Mouse (Mus musculus): Measurements from ENCODE around the gene Zfp872.
A peak's percentile ranks its signal among the peaks of the same experiment; 100 is the strongest.
"Not testable (repeated sequence)": the region's sequence is repeated elsewhere in the genome, so short reads cannot be mapped to it uniquely, and the experiment has no call there.

The Zfp872 gene

DNA sequence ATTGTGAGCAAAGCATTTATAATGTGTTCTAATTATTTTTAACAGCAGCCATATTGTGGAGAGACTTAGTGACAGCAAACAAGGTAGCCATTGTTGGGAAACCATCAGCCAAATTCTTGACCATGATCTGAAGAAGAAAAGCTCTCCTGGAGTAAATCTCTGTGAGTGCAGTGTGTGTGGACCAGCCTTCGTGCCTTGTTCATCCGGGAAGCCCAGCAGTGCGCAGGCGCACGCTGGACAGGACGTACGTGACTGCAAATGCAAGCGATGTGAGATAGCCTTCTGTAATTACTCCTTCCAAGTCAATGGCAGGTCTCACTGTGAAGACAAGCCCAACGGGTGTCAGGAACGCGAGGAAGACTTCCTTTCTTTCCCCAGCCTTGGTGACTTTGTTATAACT is 18.6 kb upstream of the Zfp872 start:
- DNase-seq (ENCODE audit: low read depth, low spot score): no peak

DNA sequence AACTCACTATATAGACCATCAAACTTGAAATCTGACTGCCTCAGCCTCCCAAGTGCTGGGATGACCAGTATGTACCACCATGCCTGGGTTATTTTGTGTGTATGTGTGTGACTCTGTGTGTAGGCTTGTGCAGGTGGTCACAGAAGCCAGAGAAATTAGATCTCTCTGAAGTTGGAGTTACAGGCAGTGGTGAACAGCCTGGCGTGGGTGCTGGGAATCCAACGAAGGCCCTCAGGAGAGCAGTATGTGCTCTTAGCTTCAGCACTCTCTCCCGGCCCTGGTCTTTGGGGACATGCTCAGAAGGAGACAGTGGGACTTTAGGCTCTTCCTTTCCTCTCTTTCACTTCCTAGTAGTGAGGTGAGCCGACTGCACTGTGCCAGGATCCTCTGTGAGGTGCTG is 15.6 kb upstream of the Zfp872 start:
- no peak for DNase-seq (ENCODE audit: low read depth, low spot score)

DNA sequence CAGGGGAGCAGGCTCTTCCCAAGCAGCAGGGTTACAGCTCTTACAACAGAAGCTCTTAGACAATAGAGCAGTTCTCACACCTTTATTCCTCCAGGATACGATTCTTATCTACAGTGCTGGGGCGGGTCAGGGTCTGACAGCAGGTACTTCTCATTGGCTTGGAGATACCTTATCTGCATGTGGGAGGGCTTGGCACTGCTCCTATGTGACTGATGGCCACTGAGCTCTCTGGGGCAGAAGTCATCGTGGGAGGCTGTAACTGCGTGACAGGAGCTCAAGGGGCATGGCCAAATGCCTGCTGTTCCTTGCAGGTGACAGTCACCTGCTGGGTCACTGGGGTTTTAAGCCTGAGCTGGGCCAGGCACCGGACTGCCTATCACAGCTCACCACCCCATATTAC is 8.5 kb downstream of the Zfp872 start:
- DNase-seq (ENCODE audit: low read depth, low spot score): no peak

DNA sequence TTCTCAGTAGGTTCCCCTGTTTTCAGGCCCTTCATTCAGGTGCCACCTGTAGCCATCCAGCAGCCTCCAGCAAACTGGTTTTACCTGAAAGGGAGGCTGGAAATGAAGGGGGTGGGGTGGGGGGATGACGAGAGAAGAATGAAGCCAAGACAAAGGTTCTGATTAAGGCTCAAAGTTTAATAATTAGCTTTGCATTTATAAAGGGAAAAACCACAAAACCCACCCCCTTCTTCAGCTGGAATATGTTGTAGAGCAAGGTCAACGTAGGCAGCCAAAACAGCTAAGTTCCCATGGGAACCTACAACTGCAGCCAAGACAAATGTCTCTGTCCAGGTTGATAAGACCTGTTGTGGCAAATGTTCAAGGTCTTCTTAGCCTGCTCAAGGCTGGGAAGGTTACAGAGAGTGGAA is 25.9 kb downstream of the Zfp872 start:
- no peak for DNase-seq (ENCODE audit: low read depth, low spot score)

DNA sequence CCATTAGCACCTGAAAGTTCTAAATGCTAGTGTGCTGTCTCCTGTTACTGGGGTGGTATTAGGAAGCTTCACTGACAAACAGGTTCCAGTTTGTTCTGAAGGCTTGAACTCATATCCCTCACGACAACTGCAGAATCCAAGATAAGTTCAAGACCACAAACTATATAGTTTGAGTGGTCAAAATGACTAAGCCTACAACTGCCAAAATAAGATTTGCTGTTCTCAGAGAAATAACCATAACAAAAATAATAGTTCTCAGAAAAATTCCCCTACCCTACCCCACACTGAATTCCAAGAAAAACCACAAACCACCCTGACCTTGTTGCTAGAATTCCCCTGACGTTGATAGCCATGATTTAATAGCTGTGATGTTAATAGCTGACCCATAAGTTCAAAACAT is 26.7 kb downstream of the Zfp872 start:
- peak; percentile 49 for DNase-seq (ENCODE audit: low read depth, low spot score)

DNA sequence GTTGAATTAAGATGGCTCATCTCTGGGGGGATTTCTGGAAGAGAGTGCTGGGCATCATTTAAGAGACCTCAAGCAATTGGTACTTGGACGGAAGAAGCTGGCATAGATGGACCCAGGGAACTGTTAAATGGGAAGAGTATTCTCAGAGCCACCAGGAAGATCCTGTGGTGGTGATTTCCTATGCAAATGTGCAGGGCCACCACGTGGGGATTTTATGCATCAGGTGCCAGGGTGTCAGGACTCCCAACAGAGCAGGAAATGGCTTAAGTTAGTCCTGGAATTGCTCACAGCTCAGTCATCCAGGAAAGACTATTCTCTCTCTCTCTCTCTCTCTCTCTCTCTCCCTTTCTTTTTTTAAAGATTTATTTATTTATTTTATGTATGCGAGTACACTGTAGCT is 28.8 kb downstream of the Zfp872 start:
- no peak for DNase-seq (ENCODE audit: low read depth, low spot score)

DNA sequence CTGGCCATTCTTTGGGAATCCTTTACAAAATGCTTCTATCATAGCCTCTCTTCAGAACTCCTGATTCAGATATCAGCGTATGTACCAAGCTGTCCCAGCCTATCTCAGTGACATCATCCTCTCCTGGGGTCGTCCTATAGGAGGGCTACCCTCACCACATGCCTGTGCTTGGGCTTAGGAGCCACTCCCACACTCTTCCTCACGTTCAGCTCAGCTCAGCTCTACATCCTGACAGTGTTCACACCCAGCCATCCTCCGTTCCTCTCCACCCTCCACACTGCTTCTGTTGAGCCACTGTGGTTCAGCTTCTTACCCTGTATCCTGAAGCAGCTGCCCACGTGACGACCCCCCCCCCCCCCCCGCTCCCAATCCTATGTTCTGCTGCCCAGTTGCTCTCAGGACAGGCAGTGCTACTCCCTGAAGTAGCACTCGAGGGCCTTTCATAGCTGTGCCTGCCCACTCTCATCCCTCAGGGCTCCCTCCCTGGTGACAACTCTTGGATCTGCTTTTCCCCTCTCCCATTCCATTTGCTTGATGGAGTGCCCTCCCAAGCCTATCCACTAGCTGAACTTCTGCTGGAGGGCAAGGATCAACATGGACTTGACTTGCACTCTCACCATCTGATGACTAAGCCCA is 30.1 kb downstream of the Zfp872 start:
- no peak for DNase-seq (ENCODE audit: low read depth, low spot score)

DNA sequence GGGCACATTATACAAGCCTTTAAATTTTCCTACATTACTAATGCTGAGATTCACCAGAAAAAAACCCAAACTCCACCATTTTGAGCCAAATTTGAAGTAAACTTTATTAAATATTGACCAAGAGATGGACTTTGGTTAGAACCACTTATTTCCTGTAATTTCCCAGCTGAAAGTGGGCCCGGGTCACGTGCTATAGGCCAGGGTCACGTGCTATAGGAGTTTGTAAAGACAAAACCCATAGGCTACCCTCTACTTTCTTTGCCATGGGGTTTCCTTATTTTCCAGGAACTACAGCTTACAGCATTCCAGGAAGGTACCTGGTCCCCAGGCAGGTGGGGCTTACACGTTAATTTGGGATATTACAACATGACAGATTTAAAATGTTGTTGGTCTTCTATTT is 36.2 kb downstream of the Zfp872 start:
- DNase-seq (ENCODE audit: low read depth, low spot score): no peak

DNA sequence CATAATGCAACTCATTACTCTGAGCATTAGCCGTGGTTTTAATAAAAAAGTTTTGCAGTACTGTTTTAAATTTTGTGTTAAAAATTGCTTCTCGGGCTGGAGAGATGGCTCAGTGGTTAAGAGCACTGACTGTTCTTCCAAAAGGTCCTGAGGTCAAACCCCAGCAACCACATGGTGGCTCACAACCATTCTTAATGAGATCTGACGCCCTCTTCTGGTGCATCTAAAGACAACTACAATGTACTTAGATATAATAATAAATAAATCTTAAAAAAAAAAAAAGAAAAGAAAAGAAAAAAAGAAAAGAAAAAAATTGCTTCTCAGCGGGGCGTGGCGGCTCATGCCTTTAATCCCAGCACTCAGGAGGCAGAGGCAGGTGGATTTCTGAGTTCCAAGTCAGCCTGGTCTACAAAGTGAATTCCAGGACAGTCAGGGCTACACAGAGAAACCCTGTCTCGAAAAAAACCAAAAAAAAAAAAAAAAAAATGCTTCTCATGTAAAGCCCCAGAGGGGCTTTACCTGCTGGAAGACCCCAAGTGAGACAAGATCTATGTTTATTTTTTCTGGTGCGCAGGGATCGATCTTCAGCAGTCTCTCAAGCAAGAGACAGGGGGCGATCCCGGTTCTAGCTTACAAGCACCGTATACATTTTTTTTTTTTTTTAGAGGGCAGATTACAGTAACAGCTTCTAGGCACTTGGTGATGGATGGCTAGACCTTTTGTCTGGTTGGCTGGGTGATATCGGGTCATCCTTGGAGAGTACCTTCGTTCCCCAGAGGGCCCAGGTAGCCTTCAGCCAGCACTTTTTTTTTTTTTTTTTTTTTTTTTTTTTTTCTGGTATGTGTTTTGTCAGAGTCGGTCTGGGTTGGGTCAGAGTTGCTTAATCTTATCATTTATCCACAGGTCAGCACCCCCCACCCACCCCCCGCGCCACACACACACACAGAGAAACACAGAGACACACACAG is 36.9 kb downstream of the Zfp872 start:
- DNase-seq (ENCODE audit: low read depth, low spot score): peak; percentile 74

DNA sequence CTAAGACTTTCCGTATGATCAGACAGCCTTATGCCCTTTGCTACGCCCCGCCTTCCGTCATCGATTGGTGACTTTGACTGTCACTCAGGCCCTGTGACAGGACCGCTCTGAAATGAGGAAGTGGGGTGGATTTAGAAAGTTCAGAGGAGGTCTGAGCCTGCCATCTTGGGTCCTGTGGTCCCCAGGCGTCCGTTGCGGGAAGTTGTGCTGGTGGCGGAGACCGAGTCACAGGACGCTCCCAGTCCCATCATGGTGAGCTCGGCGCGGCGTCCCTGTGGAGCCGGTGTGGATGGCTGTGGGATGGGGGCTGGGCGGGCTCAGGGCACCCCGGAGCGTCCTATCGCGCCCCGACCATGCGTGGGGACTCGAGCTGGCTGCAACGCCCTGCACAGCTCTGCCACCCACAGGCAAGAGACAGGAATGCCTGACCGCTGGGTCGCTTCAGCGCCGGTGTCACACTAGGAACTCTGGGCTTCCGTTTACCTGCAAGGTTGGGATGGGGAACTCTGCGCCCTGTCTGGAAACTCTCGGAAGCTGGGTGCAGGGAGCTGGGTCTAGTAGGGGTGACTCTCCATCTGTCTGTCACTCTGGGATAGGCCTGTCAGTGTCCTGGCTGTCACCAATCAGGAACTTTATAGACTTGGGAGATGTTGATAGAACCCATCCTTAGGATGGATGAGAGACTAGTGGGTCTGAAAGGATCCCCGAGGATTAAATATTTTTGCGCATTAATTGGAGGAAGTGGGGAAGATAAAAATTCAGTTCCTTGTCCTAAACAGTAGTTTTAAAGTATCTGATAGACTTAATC is 37.9 kb downstream of the Zfp872 start, which contains the start of gene Zfp809:
Gene Zfp809 (plus strand): TSS at position 134 of the 808 bp plus-strand sequence.
- peak; percentile 99 for DNase-seq (ENCODE audit: low read depth, low spot score)

DNA sequence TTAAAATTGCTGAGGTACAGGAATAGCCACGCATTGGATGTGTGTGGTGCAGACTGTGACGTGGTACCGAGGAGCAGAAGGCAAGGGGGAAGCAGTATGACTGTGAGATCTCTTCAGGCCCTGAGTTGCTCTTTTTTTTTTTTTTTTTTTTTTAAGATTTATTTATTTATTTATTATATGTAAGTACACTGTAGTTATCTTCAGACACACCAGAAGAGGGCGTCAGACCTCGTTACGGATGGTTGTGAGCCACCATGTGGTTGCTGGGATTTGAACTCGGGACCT is 38.4 kb downstream of the Zfp872 start:
- DNase-seq (ENCODE audit: low read depth, low spot score): not testable (repeated sequence)

DNA sequence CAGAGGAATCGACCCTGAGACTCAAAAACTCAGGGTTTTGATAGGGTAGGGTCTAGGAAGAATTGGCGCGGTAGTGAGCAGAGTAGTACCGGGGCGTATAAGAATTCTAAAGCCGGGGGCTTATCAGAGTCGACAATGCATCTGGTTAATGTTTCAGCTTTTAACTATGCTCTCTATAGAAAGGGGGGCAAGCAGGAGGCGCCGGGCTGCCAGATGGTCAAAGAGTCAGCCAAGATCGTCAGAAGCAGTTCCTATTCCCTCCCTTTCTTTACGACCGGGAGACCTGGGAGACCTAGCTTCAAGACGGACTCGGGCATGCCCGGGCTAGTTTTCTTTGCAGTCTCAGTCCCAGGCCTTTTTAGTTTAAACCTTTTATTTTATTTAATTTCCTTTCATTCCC is 39.0 kb downstream of the Zfp872 start:
- peak; percentile 20 for DNase-seq (ENCODE audit: low read depth, low spot score)

DNA sequence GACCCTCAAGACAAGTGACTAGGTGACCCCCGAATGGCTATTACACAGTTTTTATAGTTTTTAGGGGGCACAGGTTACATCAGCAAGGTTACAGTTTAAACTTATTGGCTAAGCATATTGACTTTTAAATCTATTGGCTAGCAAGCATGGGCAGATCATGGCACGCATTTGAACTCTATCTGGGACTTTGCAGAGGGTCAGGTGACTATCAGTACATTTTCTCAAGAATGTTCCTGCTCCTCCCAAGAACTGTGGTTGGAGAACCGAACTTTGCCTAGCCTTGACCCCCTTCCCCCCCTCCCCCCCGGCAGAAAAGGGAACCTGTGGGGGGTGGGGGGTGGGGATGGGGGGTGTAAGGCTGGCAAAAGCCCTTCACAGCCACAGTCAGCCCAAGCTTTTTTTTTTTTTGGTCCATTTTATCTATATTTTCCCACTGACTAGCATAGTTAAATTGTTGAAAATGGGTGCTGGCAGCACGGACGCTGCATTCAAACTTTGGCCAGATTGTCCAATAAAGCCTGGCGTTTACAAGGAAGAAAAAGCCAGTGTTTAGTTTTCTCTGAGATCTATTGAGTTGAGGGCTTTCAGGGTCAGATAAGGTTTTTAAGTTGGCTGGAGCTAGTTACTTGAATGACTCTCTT is 41.6 kb downstream of the Zfp872 start:
- no peak for DNase-seq (ENCODE audit: low read depth, low spot score)

DNA sequence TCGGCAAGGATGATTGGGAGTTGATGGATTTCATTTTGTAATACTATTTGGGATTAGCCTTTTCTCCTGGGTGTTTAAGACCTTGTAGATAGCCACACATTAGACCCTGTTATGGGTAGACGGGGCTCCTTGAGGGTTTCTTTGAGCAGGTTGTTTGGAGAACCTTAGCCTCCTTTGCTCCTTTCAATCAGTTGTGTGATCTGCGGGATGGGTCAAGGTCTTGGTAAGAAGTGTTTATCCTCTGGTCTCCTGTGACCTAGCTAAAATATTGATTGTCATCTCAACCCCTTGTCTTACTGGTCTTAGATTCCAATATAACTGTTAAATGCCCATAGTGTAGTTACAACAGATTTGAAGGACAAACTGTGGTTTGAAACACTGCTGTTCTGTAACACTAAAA is 42.2 kb downstream of the Zfp872 start:
- no peak for DNase-seq (ENCODE audit: low read depth, low spot score)

DNA sequence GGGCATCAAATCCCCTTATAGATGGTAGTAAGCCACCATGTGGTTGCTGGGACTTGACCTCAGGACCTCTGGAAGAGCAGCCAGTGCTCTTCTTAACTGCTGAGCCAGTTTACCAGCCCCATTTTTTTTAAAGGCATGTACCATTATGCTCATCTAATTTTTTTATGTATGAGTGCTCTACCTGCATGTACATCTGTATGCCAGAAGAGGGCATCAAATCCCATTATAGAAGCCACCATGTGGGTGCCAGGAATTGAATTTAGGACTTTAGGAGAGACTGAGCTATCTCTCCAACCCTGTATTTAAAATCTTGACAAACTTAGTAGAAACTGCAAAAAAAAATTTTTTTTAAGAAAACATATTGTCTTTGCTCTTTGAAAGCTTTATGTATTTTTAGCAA is 42.7 kb downstream of the Zfp872 start:
- peak; percentile 51 for DNase-seq (ENCODE audit: low read depth, low spot score)

DNA sequence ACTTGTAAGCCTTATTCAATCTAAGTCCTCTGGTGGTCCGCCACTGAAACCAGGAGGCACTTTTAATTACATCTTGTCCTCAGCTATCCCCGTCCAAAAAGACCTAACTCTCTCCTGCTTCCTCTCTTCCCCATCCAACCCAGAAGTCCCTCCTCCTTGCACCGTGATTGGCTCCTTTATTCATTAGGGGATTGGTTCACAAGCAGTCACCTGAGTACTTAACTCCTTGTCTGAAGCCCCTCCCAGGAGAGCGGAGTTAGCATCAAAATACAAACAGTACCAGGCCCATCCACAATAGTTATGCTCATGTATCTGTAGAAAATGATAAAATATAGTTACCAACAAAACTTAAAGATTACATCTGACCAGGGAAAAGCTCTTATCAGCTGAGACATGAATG is 52.1 kb downstream of the Zfp872 start:
- DNase-seq (ENCODE audit: low read depth, low spot score): no peak

DNA sequence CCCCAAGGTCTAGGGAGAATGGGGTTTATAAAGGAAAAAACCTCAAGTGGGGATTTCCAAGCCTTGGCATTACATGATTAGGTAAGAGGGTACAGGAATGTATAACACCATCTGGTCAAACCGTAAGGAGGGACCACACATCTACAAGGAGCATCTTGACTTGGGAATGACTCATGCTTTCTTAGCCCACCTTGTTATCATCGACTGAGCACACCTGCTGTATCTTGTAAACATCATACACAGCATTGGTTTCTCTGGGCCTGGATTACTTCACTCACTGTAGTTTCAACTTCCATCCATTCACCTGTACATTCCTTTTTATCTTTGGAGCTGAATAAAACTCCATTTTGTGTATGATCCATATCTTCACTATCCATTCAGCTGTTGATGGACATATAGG is 56.4 kb downstream of the Zfp872 start:
- no peak for DNase-seq (ENCODE audit: low read depth, low spot score)
